Mouse (Mus musculus): Measurements from ENCODE around the gene Imp3.

Imp3 gene

GRCm38 (mm10) chr9:56973960-56974524 is 36.8 kb downstream of the Imp3 start:
- DNase-seq = no peak

GRCm38 (mm10) chr9:56975199-56975598 is 37.9 kb downstream of the Imp3 start:
- DNase-seq = no peak

GRCm38 (mm10) chr9:56980186-56980585 is 42.9 kb downstream of the Imp3 start:
- no peak for DNase-seq

GRCm38 (mm10) chr9:56981502-56981901 is 44.2 kb downstream of the Imp3 start:
- no peak for DNase-seq

Measured in lung, postnatal 36 days (tissue).